Mouse (Mus musculus): ENCODE results near the gene Nek3. TPM values are rescaled to one million over a fixed set of nuclear protein-coding genes. Genes with fewer than 3 reads are reported as not detected.
A peak's percentile ranks its signal among the peaks of the same experiment; 100 is the strongest.

The Nek3 gene
- polyA plus RNA-seq, 1 experiment from 2014 or later: 4.1 TPM

GRCm38 (mm10) chr8:22175966-22176365 lies 9.7 kb upstream of the Nek3 start:
- WGBS: 95% methylated on average over 7 of the region's 7 CpGs
- Histone ChIP-seq H3K27ac (replicated peaks) (no peak overlapping the region), H3K4me1 (no peaks in the 10 kb centered on the region), H3K4me2 (replicated peaks) (no peak overlapping the region), H3K36me3 (peaks cover 36% of the 10 kb centered on the region), H3K27me3 (no peaks in the 10 kb centered on the region), H3K4me3 (replicated peaks) (no peak overlapping the region), H3K9ac (no peak overlapping the region), H3K9me3 (replicated peaks) (0 out of 2 replicates have a peak, but pooled peaks cover 5% of the 10 kb centered on the region)
- no peak for ATAC-seq (ENCODE audit: insufficient number of reproducible peaks, low FRiP score, low TSS enrichment, low read depth)

GRCm38 (mm10) chr8:22169167-22169566 lies 2.9 kb upstream of the Nek3 start:
- no peaks in the 10 kb centered on the region for H3K27me3 ChIP-seq
- WGBS: 90% methylated on average over 5 of the region's 5 CpGs
- peaks cover 6% of the 10 kb centered on the region; the same call in 1 of the 2 replicates for H3K4me1 ChIP-seq
- no peak overlapping the region for H3K4me3 ChIP-seq (replicated peaks)
- H3K27ac ChIP-seq (replicated peaks): no peak overlapping the region
- H3K4me2 ChIP-seq (replicated peaks): no peak overlapping the region
- H3K36me3 ChIP-seq: peaks cover 21% of the 10 kb centered on the region
- no peak for ATAC-seq (ENCODE audit: insufficient number of reproducible peaks, low FRiP score, low TSS enrichment, low read depth)
- no peaks in the 10 kb centered on the region for H3K9me3 ChIP-seq (replicated peaks)
- no peak overlapping the region for H3K9ac ChIP-seq

- 55% methylated on average over 10 of the region's 10 CpGs for WGBS
- Histone ChIP-seq H3K9me3 (replicated peaks) (no peaks in the 10 kb centered on the region), H3K9ac (peak overlapping the region; percentile 28), H3K27me3 (no peaks in the 10 kb centered on the region), H3K27ac (replicated peaks) (peak overlapping the region; percentile 58), H3K4me3 (replicated peaks) (peak overlapping the region; percentile 57), H3K4me2 (replicated peaks) (peak overlapping the region; percentile 56), H3K4me1 (peaks cover 6% of the 10 kb centered on the region; the same call in 1 of the 2 replicates), H3K36me3 (peaks cover 13% of the 10 kb centered on the region)
- ATAC-seq (ENCODE audit: insufficient number of reproducible peaks, low FRiP score, low TSS enrichment, low read depth): peak; percentile 29; the same call in 1 of the 2 replicates
These were observed 770 bp downstream of the Nek3 start for GRCm38 (mm10) chr8:22165251-22166079.

- Histone ChIP-seq H3K9me3 (replicated peaks) (no peaks in the 10 kb centered on the region), H3K27me3 (no peaks in the 10 kb centered on the region), H3K27ac (replicated peaks) (no peak overlapping the region), H3K4me2 (replicated peaks) (no peak overlapping the region), H3K36me3 (peaks cover 17% of the 10 kb centered on the region), H3K4me3 (replicated peaks) (no peak overlapping the region), H3K4me1 (peaks cover 6% of the 10 kb centered on the region; the same call in 1 of the 2 replicates), H3K9ac (no peak overlapping the region)
- 79% methylated on average over 10 of the region's 10 CpGs for WGBS
- no peak for ATAC-seq (ENCODE audit: insufficient number of reproducible peaks, low FRiP score, low TSS enrichment, low read depth)
These were observed 1.8 kb downstream of the Nek3 start for GRCm38 (mm10) chr8:22164431-22164830.

DNA sequence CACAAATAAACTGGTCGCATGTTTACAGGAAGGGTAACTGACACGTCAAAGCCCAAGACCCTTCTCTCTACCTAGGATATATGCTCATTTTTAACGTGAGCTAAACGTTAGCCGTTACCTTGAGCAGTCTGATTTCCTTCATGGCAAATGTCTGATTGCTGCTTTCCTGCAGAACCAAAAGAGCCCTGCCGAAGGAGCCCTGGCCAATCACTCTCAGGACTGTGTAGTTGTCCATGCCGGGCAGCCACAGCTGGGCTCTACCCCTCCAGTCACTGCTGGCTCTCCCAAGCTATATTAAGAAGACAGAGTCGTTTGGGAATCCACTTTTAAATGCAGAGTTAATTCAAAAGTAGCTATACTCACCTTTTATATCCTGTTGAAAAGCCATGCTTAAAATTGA lies 4.0 kb downstream of the Nek3 start:
- 79% methylated on average over 8 of the region's 8 CpGs for WGBS
- Histone ChIP-seq H3K4me2 (replicated peaks) (no peak overlapping the region), H3K27ac (replicated peaks) (no peak overlapping the region), H3K4me1 (peaks cover 6% of the 10 kb centered on the region; the same call in 1 of the 2 replicates), H3K27me3 (no peaks in the 10 kb centered on the region), H3K9ac (no peak overlapping the region), H3K36me3 (peaks cover 12% of the 10 kb centered on the region), H3K4me3 (replicated peaks) (no peak overlapping the region), H3K9me3 (replicated peaks) (no peaks in the 10 kb centered on the region)
- ATAC-seq (ENCODE audit: insufficient number of reproducible peaks, low FRiP score, low TSS enrichment, low read depth): no peak

DNA sequence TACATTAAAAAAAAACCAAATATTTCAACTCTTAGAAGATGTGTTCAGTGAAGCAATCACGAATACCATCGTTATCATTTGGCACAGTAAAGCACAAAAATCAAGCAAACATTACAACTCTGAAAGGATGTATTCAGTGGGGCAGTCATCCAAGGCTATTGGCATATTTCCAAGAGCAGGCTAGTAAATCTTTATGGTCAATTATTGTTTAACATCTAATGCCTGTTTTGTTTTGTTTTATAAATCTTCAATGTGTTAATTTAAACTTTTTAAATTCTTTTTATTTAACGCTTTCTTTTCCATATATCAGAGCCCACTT lies 15.9 kb downstream of the Nek3 start:
- no peak for ATAC-seq (ENCODE audit: insufficient number of reproducible peaks, low FRiP score, low TSS enrichment, low read depth)
- Histone ChIP-seq H3K27ac (replicated peaks) (no peak overlapping the region), H3K9ac (no peak overlapping the region), H3K36me3 (no peaks in the 10 kb centered on the region), H3K4me2 (replicated peaks) (no peak overlapping the region), H3K27me3 (no peaks in the 10 kb centered on the region), H3K4me3 (replicated peaks) (no peak overlapping the region), H3K4me1 (no peaks in the 10 kb centered on the region), H3K9me3 (replicated peaks) (no peaks in the 10 kb centered on the region)
- 72% methylated on average over 3 of the region's 3 CpGs for WGBS

DNA sequence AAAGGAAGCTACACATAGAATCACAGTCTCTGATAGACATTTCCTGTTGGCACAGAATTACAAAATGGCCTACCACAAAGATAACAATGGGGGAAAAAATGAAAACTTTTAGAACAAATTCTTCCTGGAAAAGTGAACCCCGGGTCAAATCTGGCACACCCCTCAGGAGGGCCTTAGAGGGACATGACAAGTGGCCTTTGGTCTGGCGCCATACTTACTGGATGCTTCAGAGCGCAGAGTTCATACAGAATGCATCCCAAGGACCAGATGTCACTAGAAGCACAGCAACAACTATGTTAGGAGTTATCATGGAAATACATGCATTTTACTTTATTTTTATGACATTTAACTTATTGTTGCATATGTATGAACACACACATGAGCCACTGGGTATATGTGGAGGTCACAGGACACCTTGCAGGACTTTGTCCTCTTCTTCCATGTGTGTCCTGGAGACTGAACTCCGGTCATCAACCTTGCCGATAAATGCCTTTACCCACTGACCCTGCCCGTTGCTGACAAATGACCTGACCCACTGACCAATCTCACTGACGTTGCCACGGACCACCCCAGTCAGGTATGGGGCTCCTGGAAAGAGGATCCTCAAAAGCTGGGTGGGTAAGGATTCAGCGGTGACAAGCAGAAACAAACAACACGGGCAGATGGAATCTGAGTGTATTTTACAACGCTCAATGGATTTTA lies 16.4 kb downstream of the Nek3 start:
- 88% methylated on average over 11 of the region's 11 CpGs for WGBS
- Histone ChIP-seq H3K27ac (replicated peaks) (no peak overlapping the region), H3K9me3 (replicated peaks) (no peaks in the 10 kb centered on the region), H3K4me1 (no peaks in the 10 kb centered on the region), H3K4me2 (replicated peaks) (no peak overlapping the region), H3K9ac (no peak overlapping the region), H3K36me3 (no peaks in the 10 kb centered on the region), H3K27me3 (no peaks in the 10 kb centered on the region), H3K4me3 (replicated peaks) (no peak overlapping the region)
- no peak for ATAC-seq (ENCODE audit: insufficient number of reproducible peaks, low FRiP score, low TSS enrichment, low read depth)

DNA sequence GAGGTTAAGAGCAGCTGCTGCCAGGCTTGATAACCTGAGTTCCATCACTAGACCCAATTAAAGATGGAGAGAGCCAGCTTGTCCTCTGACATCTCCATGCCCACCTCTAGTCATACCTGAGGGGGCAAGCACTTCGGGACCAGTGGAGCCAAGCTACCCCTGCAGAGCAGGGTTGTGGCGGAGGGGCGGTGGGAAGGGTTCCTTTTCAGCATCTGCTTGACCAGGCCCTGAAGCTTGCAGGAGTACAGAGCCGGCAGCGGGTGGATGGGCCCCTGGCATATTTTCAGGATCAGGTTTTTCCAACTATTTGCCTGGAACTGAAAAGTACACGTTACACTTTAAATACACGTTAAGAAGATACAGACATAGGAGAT lies 17.9 kb downstream of the Nek3 start:
- Histone ChIP-seq H3K36me3 (no peaks in the 10 kb centered on the region; the same call in 1 of the 2 replicates), H3K4me3 (replicated peaks) (no peak overlapping the region), H3K9ac (no peak overlapping the region), H3K27me3 (no peaks in the 10 kb centered on the region), H3K9me3 (replicated peaks) (no peaks in the 10 kb centered on the region), H3K4me2 (replicated peaks) (no peak overlapping the region), H3K4me1 (no peaks in the 10 kb centered on the region), H3K27ac (replicated peaks) (no peak overlapping the region)
- 92% methylated on average over 7 of the region's 7 CpGs for WGBS
- no peak for ATAC-seq (ENCODE audit: insufficient number of reproducible peaks, low FRiP score, low TSS enrichment, low read depth)

- H3K4me3 ChIP-seq (replicated peaks): no peak overlapping the region
- no peak overlapping the region for H3K4me2 ChIP-seq (replicated peaks)
- no peak for ATAC-seq (ENCODE audit: insufficient number of reproducible peaks, low FRiP score, low TSS enrichment, low read depth)
- H3K9ac ChIP-seq: no peak overlapping the region
- H3K27ac ChIP-seq (replicated peaks): no peak overlapping the region
- no peaks in the 10 kb centered on the region; the same call in 1 of the 2 replicates for H3K36me3 ChIP-seq
- H3K9me3 ChIP-seq (replicated peaks): no peaks in the 10 kb centered on the region
- 66% methylated on average over 9 of the region's 9 CpGs for WGBS
- no peaks in the 10 kb centered on the region for H3K27me3 ChIP-seq
- H3K4me1 ChIP-seq: no peaks in the 10 kb centered on the region
These were observed 18.4 kb downstream of the Nek3 start for GRCm38 (mm10) chr8:22147706-22148366.

DNA sequence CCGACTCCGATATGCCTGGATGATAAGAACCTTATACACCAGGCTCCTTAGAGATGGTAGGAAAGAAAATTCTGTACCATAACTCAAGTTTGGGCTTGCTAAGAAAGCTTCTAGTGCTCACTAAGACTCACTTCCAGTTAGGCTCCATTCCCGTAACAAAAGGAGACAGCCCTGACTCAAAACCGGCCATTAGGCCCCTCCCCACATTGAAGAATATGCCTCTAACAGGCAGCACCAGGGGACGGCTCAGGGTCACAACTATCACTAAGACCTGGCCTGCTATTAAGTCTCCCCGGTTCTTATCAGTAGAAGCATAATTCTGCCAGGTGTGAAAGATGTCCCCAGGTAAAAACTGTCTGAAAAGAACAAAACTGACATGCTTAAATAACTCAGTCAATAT lies 20.4 kb downstream of the Nek3 start:
- Histone ChIP-seq H3K27me3 (no peaks in the 10 kb centered on the region), H3K4me1 (no peaks in the 10 kb centered on the region), H3K9ac (no peak overlapping the region), H3K36me3 (peaks cover 2% of the 10 kb centered on the region; the same call in 1 of the 2 replicates), H3K4me2 (replicated peaks) (no peak overlapping the region), H3K27ac (replicated peaks) (no peak overlapping the region), H3K4me3 (replicated peaks) (no peak overlapping the region), H3K9me3 (replicated peaks) (no peaks in the 10 kb centered on the region)
- 74% methylated on average over 6 of the region's 6 CpGs for WGBS
- ATAC-seq (ENCODE audit: insufficient number of reproducible peaks, low FRiP score, low TSS enrichment, low read depth): no peak

GRCm38 (mm10) chr8:22143764-22144491 lies 22.3 kb downstream of the Nek3 start:
- ATAC-seq (ENCODE audit: insufficient number of reproducible peaks, low FRiP score, low TSS enrichment, low read depth): no peak
- H3K36me3 ChIP-seq: peaks cover 2% of the 10 kb centered on the region; the same call in 1 of the 2 replicates
- H3K27me3 ChIP-seq: no peaks in the 10 kb centered on the region
- no peak overlapping the region for H3K9ac ChIP-seq
- no peak overlapping the region for H3K27ac ChIP-seq (replicated peaks)
- no peak overlapping the region for H3K4me2 ChIP-seq (replicated peaks)
- no peaks in the 10 kb centered on the region for H3K4me1 ChIP-seq
- H3K9me3 ChIP-seq (replicated peaks): no peaks in the 10 kb centered on the region
- WGBS: 61% methylated on average over 1 of the region's 1 CpGs
- H3K4me3 ChIP-seq (replicated peaks): no peak overlapping the region

Measured in embryonic facial prominence, embryonic 15.5 days (tissue).